Mouse (Mus musculus): ENCODE results near the gene Gm9936. TPM values are rescaled to one million over a fixed set of nuclear protein-coding genes. Genes with fewer than 3 reads are reported as not detected.
"Not testable (repeated sequence)": the region's sequence is repeated elsewhere in the genome, so short reads cannot be mapped to it uniquely, and the experiment has no call there.

Gene Gm9936
- polyA plus RNA-seq, 1 experiment from 2014 or later, result 0.37 TPM

DNA sequence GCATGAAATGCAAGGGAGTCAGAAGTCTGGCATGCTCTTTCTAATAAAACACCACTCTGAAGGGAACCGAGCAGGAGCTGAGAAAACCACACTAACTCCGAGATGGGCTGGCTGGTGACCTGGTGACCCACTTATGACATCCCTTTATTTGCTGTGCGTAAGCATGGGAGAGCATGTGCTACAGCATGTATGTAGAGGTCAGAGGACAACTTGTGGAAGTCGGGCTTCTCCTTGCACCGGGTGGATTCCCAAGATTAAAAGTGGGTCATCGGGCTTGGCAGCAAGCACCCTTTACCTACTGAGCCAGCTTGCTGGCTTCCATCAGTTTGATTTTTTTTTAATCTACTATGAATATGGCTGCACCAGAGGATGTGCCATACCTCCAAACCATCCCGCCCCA lies 19.0 kb upstream of the Gm9936 start:
- Histone ChIP-seq H3K9me3 (replicated peaks) (no peaks in the 10 kb centered on the region), H3K4me1 (peaks cover 3% of the 10 kb centered on the region; the same call in 1 of the 2 replicates), H3K4me2 (replicated peaks) (no peak overlapping the region), H3K9ac (no peak overlapping the region), H3K27me3 (no peaks in the 10 kb centered on the region), H3K4me3 (replicated peaks) (no peak overlapping the region), H3K36me3 (no peaks in the 10 kb centered on the region), H3K27ac (replicated peaks) (no peak overlapping the region)
- 70% methylated on average over 7 of the region's 7 CpGs for WGBS
- no peak for ATAC-seq (ENCODE audit: insufficient number of reproducible peaks, low FRiP score, low TSS enrichment, low read depth)

DNA sequence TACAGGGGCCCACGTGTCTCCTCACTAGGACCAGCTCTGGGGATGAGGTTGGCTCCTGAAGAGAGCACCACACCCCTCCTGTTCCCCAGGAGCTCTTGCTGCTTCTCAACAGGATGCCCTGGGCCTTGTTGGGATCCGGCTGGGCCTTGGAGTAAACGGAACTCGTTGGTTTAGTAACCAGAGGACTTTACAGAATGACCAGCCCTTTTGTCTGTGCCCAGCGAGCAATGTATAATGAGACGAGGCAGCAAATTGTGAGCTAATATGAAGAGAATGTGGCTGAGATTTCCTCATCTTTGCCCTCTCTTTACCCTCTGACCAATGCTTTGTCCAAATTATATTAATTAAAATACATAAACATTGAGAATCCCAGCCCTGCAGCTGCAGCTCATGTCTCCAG lies 17.8 kb upstream of the Gm9936 start:
- Histone ChIP-seq H3K36me3 (no peaks in the 10 kb centered on the region), H3K27ac (replicated peaks) (no peak overlapping the region), H3K27me3 (no peaks in the 10 kb centered on the region), H3K9ac (no peak overlapping the region), H3K4me2 (replicated peaks) (no peak overlapping the region), H3K9me3 (replicated peaks) (no peaks in the 10 kb centered on the region), H3K4me1 (peaks cover 3% of the 10 kb centered on the region; the same call in 1 of the 2 replicates), H3K4me3 (replicated peaks) (no peak overlapping the region)
- 35% methylated on average over 6 of the region's 6 CpGs for WGBS
- no peak for ATAC-seq (ENCODE audit: insufficient number of reproducible peaks, low FRiP score, low TSS enrichment, low read depth)

DNA sequence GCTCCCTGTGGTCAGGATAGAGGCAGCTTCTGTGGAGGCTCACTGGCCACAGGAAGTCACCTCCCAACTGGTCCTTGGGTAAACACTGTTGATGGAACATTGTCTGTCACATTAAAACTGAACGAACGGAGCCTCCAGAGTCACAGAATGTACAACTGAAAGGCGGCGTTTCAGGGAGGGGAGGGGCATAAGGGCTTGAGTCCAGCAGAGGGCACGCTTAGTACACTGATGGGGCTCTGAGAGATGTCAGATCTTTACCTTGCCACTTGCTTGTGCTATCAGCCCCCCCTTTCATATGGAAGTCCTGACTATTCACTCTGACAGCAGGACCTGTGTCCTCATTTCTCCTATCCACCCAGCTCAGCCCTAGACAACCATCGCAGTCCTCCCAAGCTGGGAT lies 17.4 kb upstream of the Gm9936 start:
- H3K4me2 ChIP-seq (replicated peaks), result no peak overlapping the region
- no peaks in the 10 kb centered on the region for H3K36me3 ChIP-seq
- no peak overlapping the region for H3K4me3 ChIP-seq (replicated peaks)
- peaks cover 3% of the 10 kb centered on the region; the same call in 1 of the 2 replicates for H3K4me1 ChIP-seq
- no peaks in the 10 kb centered on the region for H3K27me3 ChIP-seq
- H3K27ac ChIP-seq (replicated peaks), result no peak overlapping the region
- no peak for ATAC-seq (ENCODE audit: insufficient number of reproducible peaks, low FRiP score, low TSS enrichment, low read depth)
- 56% methylated on average over 6 of the region's 6 CpGs for WGBS
- H3K9ac ChIP-seq, result no peak overlapping the region
- no peaks in the 10 kb centered on the region for H3K9me3 ChIP-seq (replicated peaks)

DNA sequence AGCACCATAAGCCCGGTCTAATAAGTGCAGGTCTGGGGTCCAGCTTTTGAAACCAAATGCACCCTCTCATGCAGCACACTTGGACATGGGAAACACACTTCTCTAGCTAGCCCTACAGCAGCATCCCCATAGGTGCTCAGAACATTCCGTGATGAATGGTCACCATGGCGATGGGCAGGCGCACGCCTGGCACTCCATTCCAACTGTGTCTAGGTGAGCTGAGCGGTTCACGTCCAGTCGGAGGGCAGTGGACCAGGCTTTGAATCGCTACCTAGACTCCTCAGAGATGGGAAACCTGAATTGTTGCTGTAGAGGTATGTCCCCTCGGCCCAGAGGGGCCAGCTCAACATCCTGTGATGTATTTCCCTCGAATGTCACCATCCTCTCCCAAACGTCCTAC lies 6.8 kb upstream of the Gm9936 start:
- no peaks in the 10 kb centered on the region for H3K27me3 ChIP-seq
- no peaks in the 10 kb centered on the region for H3K36me3 ChIP-seq
- peaks cover 10% of the 10 kb centered on the region for H3K9me3 ChIP-seq (replicated peaks)
- ATAC-seq (ENCODE audit: insufficient number of reproducible peaks, low FRiP score, low TSS enrichment, low read depth), result no peak
- H3K4me1 ChIP-seq, result no peaks in the 10 kb centered on the region
- H3K9ac ChIP-seq, result no peak overlapping the region
- H3K4me3 ChIP-seq (replicated peaks), result no peak overlapping the region
- H3K4me2 ChIP-seq (replicated peaks), result no peak overlapping the region
- 90% methylated on average over 12 of the region's 12 CpGs for WGBS
- H3K27ac ChIP-seq (replicated peaks), result no peak overlapping the region

DNA sequence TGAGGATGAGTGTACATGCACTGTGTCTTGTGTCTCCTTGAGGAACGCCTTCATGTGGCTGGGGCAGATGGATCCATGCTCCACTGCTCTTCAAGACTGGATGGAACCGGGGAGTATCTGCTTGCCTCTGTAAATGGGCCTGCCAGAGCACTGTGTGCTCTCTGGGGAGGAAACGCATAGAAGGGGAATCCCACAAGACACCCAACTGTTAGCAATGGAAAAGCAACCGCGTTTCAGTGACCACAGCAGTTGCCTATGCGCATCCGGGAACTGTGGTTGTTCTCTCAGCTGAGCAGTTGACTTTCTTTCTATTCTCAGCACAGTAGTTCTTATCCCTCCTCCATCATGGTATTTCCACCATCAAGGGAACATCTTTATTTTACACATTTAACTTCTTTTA lies 6.3 kb upstream of the Gm9936 start:
- Histone ChIP-seq H3K27me3 (no peaks in the 10 kb centered on the region), H3K4me3 (replicated peaks) (no peak overlapping the region), H3K36me3 (no peaks in the 10 kb centered on the region), H3K27ac (replicated peaks) (no peak overlapping the region), H3K4me2 (replicated peaks) (no peak overlapping the region), H3K4me1 (no peaks in the 10 kb centered on the region), H3K9me3 (replicated peaks) (peaks cover 10% of the 10 kb centered on the region), H3K9ac (no peak overlapping the region)
- no peak for ATAC-seq (ENCODE audit: insufficient number of reproducible peaks, low FRiP score, low TSS enrichment, low read depth)
- WGBS, result 73% methylated on average over 7 of the region's 7 CpGs

DNA sequence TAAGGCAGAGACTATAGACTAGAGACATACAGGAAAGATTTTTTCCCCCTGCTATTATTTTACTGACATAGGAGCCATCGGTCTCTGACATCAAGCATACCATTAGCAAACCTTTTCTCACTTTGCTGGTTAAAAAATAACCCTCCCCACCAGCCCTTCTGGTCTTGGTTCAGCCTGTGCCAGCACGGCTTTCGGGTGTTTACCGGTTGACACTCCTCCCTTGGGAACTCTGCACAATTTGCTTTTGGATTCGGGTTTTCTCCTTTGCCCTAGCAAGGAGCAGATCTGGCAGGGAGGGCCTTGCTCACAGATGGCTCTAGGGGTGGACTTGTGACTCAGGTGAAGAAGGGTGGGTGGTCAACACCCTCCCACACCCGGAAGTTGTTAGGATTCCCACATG lies 3.2 kb upstream of the Gm9936 start:
- H3K27ac ChIP-seq (replicated peaks), result no peak overlapping the region
- H3K4me1 ChIP-seq, result peaks cover 6% of the 10 kb centered on the region; the same call in 1 of the 2 replicates
- no peak for ATAC-seq (ENCODE audit: insufficient number of reproducible peaks, low FRiP score, low TSS enrichment, low read depth)
- H3K27me3 ChIP-seq, result peaks cover 4% of the 10 kb centered on the region; the same call in 1 of the 2 replicates
- no peak overlapping the region for H3K4me2 ChIP-seq (replicated peaks)
- no peak overlapping the region for H3K4me3 ChIP-seq (replicated peaks)
- no peak overlapping the region for H3K9ac ChIP-seq
- H3K36me3 ChIP-seq, result no peaks in the 10 kb centered on the region
- WGBS, result 70% methylated on average over 6 of the region's 6 CpGs
- no peaks in the 10 kb centered on the region for H3K9me3 ChIP-seq (replicated peaks)

DNA sequence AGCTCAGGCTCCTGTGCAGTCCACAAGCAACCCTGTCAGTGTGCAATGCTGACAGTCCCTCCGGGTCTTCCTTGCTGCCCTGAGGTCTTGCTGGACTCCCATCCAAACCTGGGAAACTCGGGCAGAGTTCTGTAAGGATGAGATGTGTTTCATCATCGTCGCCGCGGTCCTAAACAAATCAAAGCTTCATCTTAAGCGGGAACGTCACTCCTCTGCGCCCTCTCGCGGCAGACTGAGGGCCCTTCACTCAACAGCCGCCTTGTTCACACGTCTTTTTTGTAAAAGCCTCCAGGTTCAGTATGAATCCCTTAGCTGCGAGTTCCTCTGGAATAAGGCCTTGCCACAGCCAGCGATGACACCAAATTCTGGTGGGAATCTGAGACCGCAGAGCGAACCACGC lies 771 bp upstream of the Gm9936 start:
- 4% methylated on average over 18 of the region's 18 CpGs for WGBS
- H3K4me2 ChIP-seq (replicated peaks), result peak overlapping the region; percentile 56
- H3K4me1 ChIP-seq, result peaks cover 8% of the 10 kb centered on the region; the same call in 1 of the 2 replicates
- no peaks in the 10 kb centered on the region for H3K36me3 ChIP-seq
- H3K4me3 ChIP-seq (replicated peaks), result peak overlapping the region; percentile 31
- 0 out of 2 replicates have a peak, but pooled peaks have one; percentile 54 for ATAC-seq (ENCODE audit: insufficient number of reproducible peaks, low FRiP score, low TSS enrichment, low read depth)
- H3K9ac ChIP-seq, result no peak overlapping the region
- no peaks in the 10 kb centered on the region for H3K9me3 ChIP-seq (replicated peaks)
- peaks cover 7% of the 10 kb centered on the region for H3K27me3 ChIP-seq
- no peak overlapping the region for H3K27ac ChIP-seq (replicated peaks)

DNA sequence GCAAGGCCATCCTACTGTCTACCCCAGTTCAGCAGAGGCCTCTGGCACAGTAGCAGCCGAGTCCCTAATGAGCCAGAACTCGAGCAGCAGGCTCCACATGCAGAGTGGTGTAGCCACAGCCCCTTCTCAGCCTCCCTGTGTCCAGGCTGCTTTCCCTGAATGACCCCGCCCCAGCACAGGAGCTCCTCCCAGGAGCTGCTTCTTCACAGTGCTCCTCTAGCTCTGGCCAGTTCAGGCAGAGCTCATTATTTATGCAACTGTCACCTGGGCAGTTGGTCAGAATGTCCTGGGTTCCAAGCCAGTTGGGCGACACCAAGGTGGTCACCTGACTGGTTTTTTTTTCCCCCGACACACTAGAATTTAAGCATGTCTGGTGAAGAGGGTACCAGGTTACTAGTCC lies 5.1 kb downstream of the Gm9936 start, which contains the start of gene 4930519G04Rik:
4930519G04Rik (plus strand) TSS at position 301 of the 400 bp plus-strand sequence.
- not testable (repeated sequence) for ATAC-seq (ENCODE audit: insufficient number of reproducible peaks, low FRiP score, low TSS enrichment, low read depth); H3K27me3 ChIP-seq; H3K9me3 ChIP-seq (replicated peaks); H3K36me3 ChIP-seq; H3K4me1 ChIP-seq; H3K27ac ChIP-seq (replicated peaks); H3K9ac ChIP-seq; H3K4me2 ChIP-seq (replicated peaks); H3K4me3 ChIP-seq (replicated peaks)
- WGBS, result 70% methylated on average over 3 of the region's 5 CpGs

DNA sequence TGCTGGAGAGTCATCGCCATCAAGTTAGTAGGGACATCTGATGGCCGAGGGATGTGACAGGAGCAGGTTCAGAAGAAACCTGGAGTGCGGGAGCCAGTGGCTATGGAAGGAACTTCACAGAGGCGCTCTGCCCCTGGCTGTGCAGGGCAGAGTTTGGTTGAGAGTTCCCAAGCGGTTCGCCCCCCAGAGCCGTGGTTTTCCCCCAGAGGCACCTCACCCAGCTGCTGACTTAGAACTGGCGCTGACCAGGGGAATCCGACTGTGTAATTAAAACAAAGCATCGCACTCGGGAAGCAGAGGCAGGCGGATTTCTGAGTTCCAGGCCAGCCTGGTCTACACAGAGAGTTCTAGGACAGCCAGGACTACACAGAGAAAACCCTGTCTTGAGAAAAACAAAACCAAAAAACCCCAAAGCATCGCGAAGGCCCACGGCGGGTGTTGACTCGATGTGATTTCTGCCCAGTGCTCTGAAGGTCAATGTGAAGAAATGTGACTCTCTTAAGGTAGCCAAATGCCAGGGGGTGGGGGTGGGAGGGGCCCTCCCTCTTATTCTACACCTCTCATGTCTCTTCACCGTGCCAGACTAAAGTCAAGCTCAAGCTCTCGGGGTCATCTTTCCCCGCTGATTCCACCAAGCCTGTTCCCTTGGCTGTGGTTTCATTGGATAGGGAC lies 6.8 kb downstream of the Gm9936 start:
- Histone ChIP-seq H3K27me3 (peaks cover 3% of the 10 kb centered on the region; the same call in 1 of the 2 replicates), H3K27ac (replicated peaks) (no peak overlapping the region), H3K4me1 (0 out of 2 replicates have a peak, but pooled peaks cover 3% of the 10 kb centered on the region), H3K4me2 (replicated peaks) (no peak overlapping the region), H3K9me3 (replicated peaks) (no peaks in the 10 kb centered on the region), H3K4me3 (replicated peaks) (no peak overlapping the region), H3K9ac (no peak overlapping the region), H3K36me3 (no peaks in the 10 kb centered on the region)
- WGBS, result 82% methylated on average over 20 of the region's 20 CpGs
- no peak for ATAC-seq (ENCODE audit: insufficient number of reproducible peaks, low FRiP score, low TSS enrichment, low read depth)

DNA sequence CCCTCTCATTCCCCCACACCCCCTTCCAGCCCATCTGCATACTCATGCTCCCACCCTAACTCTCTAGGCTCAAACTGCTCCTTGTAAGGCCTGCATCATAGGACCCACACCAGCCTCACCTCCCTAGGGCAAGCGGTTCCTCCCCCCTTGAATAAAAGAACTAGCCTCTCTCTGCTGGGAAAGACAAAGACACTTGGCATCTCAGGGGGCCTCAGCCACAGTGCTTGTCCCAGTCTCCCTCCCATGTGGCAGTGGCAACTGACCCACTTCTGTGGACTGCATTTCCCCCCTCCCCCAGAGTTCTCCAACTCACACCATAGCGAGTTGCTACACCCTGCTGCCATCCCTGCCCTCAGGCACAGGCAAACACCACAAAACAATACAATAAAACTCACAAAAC lies 14.1 kb downstream of the Gm9936 start:
- H3K27me3 ChIP-seq; ATAC-seq (ENCODE audit: insufficient number of reproducible peaks, low FRiP score, low TSS enrichment, low read depth); H3K9ac ChIP-seq; H3K36me3 ChIP-seq; H3K4me2 ChIP-seq (replicated peaks); H3K27ac ChIP-seq (replicated peaks); H3K4me3 ChIP-seq (replicated peaks); H3K9me3 ChIP-seq (replicated peaks): not testable (repeated sequence)
- peaks cover 15% of the 10 kb centered on the region for H3K4me1 ChIP-seq
- WGBS, result 56% methylated on average over 2 of the region's 2 CpGs

DNA sequence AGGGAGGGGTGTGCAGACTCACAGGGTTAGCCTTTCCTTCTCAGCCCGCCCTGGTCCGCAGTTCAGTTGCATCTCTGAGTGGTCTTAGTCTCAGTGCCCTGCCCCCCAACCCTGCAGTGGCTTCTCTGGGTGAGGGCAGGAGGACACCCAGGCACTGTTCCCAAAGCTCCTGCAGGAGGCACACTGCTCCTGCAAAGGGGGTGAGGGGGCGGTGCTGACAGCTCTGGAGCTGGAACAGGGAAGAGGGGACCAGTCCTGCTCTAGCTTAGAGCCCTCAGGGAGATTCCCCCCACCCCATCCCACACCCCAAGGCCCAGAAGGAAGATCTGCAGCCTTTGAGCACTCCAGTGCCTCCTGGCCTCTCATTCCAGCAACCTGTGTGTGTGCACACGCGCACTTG lies 15.8 kb downstream of the Gm9936 start:
- 48% methylated on average over 5 of the region's 5 CpGs for WGBS
- no peak for ATAC-seq (ENCODE audit: insufficient number of reproducible peaks, low FRiP score, low TSS enrichment, low read depth)
- Histone ChIP-seq H3K4me1 (peaks cover 15% of the 10 kb centered on the region), H3K9me3 (replicated peaks) (no peaks in the 10 kb centered on the region), H3K9ac (no peak overlapping the region), H3K27me3 (no peaks in the 10 kb centered on the region), H3K4me3 (replicated peaks) (no peak overlapping the region), H3K27ac (replicated peaks) (0 out of 2 replicates have a peak overlapping the region, but pooled peaks have one; percentile 29), H3K4me2 (replicated peaks) (no peak overlapping the region), H3K36me3 (no peaks in the 10 kb centered on the region)

DNA sequence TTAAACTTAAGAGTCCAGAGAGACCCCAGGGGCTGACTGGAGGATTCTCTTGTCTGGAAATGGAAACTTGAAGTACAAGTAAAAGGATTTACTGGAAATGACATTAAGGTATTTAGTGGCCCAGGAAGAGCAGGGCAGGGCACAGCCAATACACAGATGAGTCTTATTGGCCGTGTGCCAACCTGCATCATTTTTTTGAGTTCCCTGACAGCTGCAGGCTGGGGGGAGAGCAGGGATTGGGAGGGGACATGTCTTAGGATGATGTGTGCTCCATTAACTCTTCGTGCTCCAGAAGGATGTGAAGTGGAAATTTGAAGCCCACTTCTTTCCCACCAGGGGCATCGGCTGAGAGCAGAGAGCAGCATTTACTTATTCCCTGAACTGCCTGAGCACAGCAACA lies 16.3 kb downstream of the Gm9936 start:
- H3K4me3 ChIP-seq (replicated peaks); H3K4me2 ChIP-seq (replicated peaks); H3K27me3 ChIP-seq; H3K9me3 ChIP-seq (replicated peaks); H3K9ac ChIP-seq; H3K36me3 ChIP-seq: not testable (repeated sequence)
- WGBS, result 23% methylated on average over 3 of the region's 3 CpGs
- peaks cover 15% of the 10 kb centered on the region for H3K4me1 ChIP-seq
- H3K27ac ChIP-seq (replicated peaks), result peak overlapping the region; percentile 67; the same call in 1 of the 2 replicates
- ATAC-seq (ENCODE audit: insufficient number of reproducible peaks, low FRiP score, low TSS enrichment, low read depth), result peak; percentile 66; the same call in 1 of the 2 replicates

All from embryonic facial prominence, embryonic 15.5 days (tissue).